Mouse (Mus musculus) hematopoietic stem cell, adult 5-6 weeks (primary cell): ENCODE measurements at regions not wholly inside any gene's neighbourhood (a gene's known extent, or its start where the extent isn't known, plus 50 kb on each side); places are given as distances from the start of the nearest gene placed in this dataset.

Source experiments
- ATAC-seq, 2 experiments: fragments of 125-278 bp in 1 of 2; replicated peaks in 1 of 2; 2 replicates each; pipeline ENCODE4 v1.8.0; 2016 to 2017; ENCODE audit warnings: inconsistent platforms in 2 of 2, mild to moderate bottlenecking in 2 of 2, moderate number of reproducible peaks in 2 of 2, low read depth in 1 of 2, moderate TSS enrichment in 1 of 2; ENCODE audit not compliant: low FRiP score in 2 of 2, poor library complexity in 2 of 2, severe bottlenecking in 2 of 2, insufficient read depth in 1 of 2, low TSS enrichment in 1 of 2

DNA sequence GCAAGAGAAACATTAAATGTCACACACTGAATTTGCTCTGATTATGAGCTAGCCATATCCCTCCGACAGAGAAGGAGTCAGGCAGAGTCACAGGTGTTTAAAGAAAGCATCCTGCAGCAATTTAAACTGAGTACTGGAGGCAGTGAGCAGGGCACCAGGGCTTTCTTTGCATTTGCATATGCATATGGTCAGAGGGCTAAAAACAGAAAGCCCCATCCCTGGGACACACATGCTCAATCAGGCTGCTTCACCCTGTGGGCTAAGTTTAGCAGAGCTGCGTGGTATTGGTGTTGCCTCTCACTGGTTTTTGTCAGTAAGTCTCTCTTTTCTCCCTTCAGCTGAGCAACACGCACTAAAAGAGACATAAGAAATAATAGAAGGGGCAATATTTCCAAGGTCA lies 289.9 kb upstream of the Rps6ka3 start:
- no peak for ATAC-seq

DNA sequence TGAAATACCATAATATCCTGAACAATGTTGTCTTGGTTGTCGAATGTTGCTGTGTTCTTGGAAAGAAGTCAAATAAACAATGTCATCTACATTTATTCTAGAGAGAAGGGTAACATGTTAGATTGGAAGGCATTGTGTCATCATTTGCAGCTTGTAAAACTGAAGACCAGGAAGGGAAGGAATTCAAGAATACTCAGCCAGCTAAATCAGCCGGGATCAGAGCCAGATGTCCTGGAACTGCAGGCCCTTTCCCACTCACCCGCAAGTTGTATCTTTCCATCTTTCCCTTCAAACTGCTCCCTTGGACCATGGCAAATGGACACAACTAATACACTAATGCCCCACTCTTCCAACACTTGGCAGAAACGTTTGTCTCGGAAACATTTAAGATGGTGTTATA lies 288.7 kb upstream of the Rps6ka3 start:
- ATAC-seq = no peak

DNA sequence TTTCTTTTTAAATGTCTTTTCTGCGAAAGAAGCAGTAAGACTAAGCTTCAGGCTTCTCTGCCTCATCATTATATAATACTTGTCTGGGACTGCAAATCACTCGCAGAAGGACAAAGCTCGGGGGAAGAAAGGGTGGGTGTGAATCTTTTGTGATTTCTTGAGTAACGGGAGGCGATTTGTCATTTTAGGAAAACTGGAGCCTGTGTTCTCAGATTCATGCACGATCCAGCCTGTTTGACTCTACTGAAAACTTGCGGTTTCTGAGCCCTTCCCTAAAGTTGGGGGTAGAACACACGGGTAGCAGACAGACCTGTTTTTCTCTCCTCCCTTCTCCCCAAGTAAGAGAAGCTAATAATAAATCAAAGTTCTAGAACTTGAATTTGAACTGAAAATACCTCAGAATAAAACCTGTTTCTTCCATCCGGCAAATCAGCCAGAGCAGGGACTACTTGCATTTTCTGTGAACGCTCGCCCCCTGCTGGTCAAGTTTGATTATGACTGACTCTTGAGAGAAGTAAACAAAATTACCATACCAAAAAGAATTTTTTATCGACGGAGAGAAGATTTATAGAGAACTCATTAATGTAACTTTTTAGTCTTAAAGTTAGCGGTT lies 288.2 kb upstream of the Rps6ka3 start:
- peak in 1 of 2 experiments; percentile 56; a peak in 2 of 4 replicates for ATAC-seq

GRCm38 (mm10) chrX:158923081-158923561 lies 287.0 kb upstream of the Rps6ka3 start:
- no peak; a peak in 2 of 4 replicates for ATAC-seq

DNA sequence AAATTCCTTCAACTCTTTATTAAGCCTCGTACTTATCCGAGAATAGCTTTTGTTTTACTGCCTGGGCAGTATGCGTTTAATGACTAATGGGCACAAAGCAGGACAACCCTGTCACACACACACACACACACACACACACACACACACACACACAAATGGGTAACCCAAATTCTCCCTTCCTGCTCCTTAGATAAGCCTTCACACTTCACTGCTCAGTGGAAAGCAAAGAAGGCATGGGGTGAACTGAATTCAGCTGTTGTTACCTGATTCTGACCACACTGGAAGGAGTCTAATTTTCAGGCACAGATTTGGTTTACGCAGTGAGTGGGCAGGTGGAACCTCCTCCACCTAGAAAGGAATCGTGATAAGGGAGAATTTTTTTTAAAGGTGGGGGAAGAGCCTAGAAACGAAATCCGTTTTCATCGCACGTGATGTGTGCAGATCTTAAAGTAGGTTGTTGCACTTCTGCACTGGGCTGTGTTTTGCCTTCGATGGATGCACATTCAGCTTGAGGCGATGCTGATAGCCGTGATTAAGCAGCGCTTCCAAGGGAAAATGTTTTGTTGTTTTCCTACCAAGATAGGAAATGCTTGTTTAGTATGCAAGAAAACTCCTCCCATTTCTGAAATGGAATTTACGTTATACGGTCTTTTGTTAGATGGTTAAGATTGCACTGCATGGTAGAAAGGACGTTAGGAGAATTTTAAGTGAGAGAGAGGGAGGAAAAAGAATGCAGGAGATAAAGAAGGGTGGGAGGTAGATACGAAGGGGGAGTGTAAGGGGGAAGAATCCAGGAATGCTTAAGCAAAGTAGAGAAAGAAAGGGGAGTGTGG lies 286.2 kb upstream of the Rps6ka3 start:
- no peak for ATAC-seq

- ATAC-seq = peak; percentile 53 to 62; a peak in 2 of 4 replicates
These were observed 285.4 kb upstream of the Rps6ka3 start for GRCm38 (mm10) chrX:158924490-158925398.

GRCm38 (mm10) chrX:158931864-158932263 lies 278.2 kb upstream of the Rps6ka3 start:
- no peak for ATAC-seq

DNA sequence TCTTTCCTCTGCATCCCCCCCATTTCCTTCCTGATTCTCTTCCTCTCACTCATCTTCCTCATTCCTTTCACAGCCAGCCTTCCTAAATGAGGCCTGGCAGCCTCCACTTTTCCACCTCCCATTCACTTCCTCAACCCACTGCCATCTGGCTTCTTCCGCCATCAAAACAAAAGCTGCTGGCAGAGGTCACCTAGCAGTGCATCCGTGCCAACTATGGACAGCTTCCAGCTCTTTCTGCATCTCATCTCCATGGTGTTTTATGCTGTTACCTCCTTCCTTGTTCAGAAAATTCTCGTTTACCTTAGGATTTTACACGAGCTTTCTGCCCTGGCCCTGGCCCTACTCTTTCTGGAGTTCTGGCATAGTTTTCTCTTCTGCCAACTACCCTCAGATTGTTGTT lies 262.9 kb upstream of the Rps6ka3 start:
- no peak for ATAC-seq

DNA sequence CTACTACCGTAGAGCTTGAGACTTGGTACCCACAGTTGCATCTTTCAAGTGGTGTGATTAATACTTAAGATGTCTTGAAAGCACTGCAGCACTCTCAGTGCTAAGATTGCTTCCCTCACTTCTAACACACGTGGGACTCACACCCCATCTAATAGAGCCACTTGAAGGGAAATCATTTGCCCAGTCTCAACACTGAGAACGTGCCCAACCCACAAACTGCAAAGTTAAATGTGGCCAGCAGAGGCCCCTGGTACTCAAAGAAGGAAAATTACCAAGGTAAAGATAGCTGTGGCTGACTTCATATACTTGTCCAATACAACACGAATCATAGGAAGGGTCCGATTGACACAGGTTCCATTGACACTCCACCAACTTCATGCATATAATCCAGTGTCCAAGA lies 238.4 kb upstream of the Rps6ka3 start:
- peak in 1 of 2 experiments; percentile 59; a peak in 1 of 4 replicates for ATAC-seq

DNA sequence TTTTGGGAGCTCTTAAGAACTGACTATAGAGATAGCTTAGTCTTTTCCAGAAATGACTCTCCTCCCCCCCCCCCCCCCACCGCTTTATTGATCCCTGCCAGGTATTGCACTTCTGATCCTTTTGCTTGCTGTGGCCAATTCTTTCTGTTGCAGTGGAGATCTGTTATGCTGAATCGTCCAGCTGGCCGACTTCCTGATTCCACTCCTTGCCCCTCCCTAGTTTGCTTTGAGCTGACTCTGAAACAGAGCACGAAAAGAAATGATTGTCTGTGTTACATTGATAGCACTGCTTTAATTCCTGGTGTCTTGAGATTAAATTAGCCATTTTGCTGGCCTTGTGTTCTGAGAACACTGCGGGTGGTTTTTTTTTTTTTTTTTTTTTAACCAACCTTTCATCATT lies 233.5 kb upstream of the Rps6ka3 start:
- ATAC-seq = no peak

DNA sequence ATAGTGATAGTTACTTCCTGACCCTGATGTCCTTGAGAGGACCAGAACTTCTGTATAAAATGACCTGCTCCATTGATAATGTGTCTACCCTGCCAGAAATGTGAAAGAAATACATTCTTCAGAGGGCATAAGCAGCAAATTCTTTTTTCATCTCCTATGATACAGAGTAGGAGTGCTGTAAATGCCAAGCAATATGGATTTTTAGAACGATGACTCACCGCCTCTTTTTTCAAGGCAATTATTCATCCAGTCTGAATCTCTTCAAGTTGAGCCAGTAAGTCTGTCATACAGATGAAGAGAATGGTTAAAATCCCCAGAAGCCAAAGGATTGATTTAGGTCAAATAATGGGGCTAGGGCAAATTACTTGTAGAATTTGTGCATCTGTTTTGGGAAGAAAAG lies 225.4 kb upstream of the Rps6ka3 start:
- ATAC-seq = no peak

- no peak for ATAC-seq
These were observed 222.4 kb upstream of the Rps6ka3 start for GRCm38 (mm10) chrX:158987676-158988075.

DNA sequence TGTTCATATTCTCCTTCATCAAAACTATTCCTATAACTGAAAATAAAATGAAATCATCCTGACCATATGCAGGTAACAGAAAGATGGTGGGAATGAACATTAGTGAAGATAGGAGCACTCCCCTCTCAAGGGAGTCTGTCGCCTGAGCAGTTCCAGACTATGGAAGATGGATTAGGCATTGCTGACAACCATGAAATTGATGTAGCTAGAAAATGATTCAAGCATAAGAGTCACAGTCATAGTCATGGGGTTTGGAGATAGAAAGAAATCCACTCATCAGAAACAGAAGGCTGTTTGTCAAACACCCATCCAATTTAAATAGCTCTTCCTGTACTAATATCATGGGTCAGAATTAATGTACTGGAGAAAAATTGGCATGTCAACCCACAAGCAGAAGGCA lies 191.2 kb upstream of the Rps6ka3 start:
- no peak for ATAC-seq

GRCm38 (mm10) chrX:159026311-159026710 lies 183.8 kb upstream of the Rps6ka3 start:
- ATAC-seq = no peak

GRCm38 (mm10) chrX:159031927-159032326 lies 178.2 kb upstream of the Rps6ka3 start:
- no peak for ATAC-seq

- ATAC-seq = peak; percentile 75 to 91
These were observed 166.7 kb upstream of the Rps6ka3 start for GRCm38 (mm10) chrX:159043432-159043831.

GRCm38 (mm10) chrX:159047876-159048275 lies 162.2 kb upstream of the Rps6ka3 start:
- ATAC-seq = no peak
